Mouse (Mus musculus): Measurements from ENCODE around the gene Kcnn1.
"Not testable (repeated sequence)": the region's sequence is repeated elsewhere in the genome, so short reads cannot be mapped to it uniquely, and the experiment has no call there.

Kcnn1 gene

DNA sequence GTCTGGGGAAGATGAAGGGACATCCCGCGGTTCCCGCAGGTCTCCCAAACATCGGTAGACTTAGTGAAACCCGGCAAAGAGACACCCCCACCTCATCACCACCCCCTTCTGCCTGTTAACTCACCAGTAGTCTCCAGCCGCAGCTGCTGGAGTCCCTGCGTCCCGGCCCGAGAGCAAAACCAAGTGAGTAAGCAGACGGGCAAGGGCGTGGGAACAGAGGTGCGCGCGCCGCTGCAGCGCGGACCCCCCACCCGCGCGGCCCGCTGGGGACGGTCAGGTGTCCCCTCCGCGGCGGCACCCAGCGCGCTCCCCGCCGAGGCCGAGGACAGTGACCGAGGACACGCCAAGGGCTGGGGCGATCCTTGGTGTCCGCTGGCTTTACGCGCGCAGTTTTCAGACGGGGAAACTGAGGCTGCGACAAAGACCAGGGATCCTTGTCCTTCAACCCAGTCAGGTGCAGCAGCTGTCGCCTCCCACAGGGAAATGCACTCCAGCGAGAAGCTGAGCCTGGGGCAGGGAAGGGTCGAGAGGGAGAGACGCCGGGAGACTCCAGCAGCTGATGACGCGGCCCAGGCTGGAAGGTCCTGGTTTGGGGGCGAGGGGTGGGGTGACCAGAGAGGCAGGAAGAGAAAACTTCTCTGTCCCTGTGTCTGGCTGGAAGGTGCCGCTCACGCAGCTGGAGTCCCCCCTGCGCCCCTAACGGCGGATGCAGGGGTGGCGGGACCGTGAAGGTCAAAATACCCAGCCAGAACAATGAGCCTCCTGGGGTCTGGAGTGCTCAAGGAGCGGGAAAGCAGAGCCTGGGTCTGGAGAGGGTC, at the start of gene Kcnn1:
TSS of gene Kcnn1 (minus strand) at position 435 of the 818 bp plus-strand sequence.
- DNase-seq (ENCODE audit: low spot score), result no peak

DNA sequence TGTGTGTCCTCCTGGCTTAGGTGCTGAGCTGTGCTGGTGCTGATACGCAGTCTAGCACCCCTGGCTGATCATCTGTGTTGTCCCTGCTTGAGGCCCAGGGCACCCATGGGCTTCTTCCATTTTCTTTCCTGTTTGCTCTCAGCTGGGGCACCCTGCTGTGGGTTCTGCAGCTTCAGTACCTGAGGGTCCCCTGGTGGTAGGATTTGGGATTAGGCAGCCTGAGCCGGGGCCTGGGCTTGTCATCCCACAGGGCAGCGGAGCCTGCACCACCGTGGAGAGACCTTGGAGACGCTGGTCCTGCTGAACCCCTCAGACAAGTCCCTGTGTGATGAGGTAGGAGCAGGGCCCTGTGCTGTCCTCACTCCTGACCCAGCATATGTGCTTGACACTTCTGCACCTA, 48.5 kb upstream of the Kcnn1 start:
- no peak for DNase-seq (ENCODE audit: low spot score)

DNA sequence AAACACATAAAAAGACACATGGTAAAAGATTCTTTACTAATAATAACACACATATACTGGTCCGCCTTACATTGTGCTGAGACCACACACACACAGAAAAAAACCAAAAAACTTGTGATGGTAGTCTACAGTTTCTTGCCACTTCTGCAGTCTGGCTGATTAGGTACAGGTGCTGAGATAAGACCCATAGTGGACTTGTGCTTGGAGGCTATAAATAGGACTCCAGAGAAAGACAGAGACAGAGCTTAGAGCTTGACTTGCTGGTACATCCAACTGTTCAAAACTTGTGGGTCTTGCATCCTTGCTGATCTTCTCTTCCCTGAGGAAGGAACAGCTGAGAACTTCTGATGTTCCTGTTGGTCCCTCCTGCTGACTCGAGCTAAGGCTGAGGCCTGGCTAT, 44.5 kb upstream of the Kcnn1 start:
- no peak for DNase-seq (ENCODE audit: low spot score)

DNA sequence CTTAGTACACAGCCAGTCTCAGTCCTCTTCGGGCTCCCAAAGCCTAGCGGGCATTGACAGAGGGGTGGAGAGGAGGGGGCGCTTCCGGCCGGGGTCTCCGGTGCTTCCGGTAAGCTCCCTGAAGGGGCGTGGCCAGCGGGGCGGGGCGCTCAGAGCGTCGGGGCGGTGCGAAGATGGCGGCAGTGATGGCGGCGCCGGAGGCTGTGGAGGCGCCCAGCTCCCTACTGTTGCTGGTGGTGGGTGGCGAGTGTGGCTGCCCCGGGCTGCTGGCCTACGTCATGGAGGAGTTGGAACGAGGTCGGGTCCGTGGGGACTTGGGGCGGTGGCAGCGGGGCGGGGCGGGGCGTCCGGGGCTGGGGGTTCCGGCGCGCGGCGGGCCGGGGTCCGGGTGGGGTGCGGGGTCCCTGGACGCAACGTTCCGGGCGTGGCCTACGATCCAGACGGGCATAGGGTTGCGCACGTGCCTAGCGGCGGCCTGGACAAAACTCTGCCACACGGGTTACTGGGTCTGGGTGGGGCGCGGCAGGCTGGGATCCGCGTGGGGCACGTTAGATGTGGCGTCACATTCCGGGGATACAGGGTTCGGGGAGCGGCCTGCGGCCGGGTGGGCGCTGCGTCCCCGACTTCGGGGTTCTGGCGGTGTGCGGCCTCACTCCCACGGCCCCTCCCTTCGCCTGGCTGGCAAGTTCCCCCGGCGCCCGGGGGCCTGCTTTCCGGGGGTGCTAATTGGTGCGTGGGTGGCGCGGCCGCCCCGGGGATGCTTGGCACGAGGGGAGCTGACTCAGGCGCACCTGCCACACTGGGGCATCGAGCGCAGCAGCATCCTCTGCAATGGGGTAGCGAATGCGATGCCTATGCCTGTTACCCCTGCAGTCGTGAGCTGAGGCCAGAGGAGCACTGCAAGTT, 43.0 kb upstream of the Kcnn1 start, which contains the start of gene Map1s:
TSS of gene Map1s (plus strand) at position 102 of the 906 bp plus-strand sequence.
- peak; percentile 78 for DNase-seq (ENCODE audit: low spot score)

DNA sequence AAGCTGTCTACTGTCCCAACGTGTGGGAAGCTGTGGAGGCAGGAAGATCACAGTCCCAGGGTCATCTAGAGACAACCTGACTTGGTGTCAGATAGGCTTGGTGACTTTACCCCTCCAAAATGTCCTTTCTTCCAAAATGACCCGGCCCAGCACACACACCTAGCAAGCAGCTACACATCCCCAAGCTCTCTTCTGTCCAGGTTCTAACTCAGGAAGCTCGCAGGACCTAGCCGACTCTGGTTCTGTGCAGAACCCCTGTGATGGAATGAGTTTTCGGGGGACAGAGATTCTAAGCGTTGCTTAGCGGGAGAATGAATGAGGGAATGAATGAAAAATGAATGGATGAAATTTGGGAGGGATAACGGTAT, 42.4 kb upstream of the Kcnn1 start:
- no peak for DNase-seq (ENCODE audit: low spot score)

DNA sequence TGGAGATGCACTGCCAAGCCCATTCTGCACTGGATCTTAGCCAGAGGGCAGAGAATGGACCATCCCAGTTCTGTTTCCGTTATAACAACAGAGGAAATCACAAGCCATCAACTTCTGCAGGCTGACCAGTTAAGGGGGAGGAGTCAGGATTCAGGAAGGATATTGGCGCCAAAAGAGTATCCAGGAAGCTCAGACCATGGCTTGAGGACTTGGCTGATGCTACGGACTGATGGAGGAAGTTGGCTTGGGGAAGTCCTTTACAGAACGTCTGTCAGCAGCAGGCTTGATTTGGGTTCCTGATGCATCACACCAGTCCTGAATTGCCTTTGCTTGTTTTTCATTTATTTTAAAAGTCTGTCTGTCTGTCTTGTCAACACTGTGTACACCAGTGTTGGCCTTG, 41.5 kb upstream of the Kcnn1 start:
- no peak for DNase-seq (ENCODE audit: low spot score)

DNA sequence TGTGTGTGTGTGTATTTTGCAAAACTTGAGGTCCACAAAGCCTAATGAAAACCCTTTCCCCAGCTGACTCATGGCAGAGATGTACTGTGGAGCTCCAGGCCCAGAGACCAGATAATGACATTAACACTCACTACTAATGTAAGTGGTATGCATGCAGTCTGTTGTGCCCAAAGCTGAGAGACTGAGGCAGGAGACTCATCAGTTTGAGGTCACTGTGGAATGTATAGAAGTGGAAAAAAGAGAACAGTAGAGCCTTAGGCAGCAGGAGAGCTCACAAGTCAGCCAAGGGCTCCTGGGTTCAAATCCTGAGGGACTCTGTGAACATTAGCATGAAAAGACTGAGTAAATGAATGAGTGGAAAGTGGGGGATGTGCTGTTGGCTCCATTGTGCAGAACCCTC, 40.5 kb upstream of the Kcnn1 start:
- no peak for DNase-seq (ENCODE audit: low spot score)

DNA sequence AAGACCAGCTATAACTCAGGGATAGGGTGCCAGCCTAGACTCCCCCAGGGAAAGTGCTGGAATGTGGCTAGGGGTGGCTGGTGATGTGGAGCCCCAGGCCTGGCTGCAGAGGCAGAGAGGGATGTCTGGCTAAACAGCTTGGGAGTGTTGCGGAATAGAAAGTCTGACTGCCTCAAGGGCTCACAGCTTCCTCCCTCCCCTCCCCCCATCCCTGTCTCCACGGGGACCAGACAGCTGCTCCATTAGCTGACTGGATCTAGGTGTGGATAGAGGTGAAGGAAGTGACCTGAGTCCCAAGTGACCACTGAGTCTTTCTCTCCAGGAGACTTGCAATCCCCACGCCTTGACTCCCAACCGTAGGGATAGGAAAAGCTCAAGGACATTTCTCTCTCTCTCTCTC, 40.1 kb upstream of the Kcnn1 start:
- DNase-seq (ENCODE audit: low spot score), result no peak

DNA sequence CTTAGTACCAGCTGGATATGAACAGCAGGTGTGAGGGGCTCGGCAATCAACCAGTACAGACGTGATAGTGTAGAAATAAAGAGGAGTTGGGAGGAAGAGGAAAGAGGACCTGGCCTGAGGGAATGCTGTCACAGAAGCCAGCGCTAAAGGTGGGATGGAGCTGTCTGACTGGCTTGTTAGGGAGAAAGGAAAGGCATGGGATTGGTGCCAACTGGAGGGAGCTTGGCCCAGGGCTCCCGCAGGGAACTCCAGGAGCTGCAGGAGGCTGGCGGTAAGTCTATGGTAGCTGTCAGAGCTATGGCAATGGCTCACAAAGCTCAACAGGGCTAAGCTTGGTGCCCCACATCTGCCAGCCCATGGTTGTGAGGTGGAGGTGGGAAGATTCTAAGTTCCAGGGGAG, 39.2 kb upstream of the Kcnn1 start:
- no peak for DNase-seq (ENCODE audit: low spot score)

DNA sequence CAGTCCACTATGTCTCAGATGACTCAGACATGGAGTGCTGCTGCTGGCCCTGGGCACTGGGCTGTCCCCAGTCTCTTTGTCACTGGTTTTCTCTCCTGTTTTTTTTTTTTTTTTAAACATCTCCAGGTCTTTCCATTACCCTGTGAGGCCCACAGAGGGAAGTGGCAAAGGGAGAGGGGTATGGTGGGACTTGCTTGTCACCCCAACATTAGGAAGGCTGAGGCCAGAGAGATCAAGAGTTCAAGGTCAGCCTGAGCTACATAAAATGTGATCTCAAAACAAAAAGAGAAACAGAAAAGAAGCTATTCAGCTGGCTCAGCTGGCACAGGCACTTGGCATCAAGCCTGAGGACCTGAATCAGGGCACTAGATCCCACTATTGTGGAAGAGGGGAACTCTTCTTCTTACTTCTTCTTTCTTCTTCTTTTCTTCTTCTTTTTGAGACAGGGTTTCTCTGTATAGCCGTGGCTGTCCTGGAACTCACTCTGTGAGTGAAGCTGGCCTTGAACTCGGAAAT, 37.9 kb upstream of the Kcnn1 start:
- DNase-seq (ENCODE audit: low spot score), result no peak

DNA sequence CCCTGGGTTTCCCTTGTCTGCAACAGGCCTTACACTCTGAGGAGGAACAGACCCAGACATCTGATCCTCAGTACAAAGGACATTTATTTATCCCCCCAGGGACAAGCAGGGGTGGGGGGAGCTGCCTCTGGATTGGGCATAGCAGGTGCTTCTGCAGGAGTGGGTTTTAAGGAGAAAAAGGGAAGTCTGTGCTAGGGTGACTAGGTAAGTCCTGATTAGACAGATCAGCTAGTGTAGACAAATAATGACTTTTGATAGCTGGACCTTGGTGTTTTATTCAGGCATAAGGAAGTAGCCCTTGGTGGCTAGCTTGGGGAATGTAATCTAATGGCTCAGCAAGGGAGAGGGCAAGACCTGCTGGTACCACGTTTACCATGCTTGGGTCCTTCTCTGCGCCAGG, 36.2 kb upstream of the Kcnn1 start:
- no peak for DNase-seq (ENCODE audit: low spot score)

DNA sequence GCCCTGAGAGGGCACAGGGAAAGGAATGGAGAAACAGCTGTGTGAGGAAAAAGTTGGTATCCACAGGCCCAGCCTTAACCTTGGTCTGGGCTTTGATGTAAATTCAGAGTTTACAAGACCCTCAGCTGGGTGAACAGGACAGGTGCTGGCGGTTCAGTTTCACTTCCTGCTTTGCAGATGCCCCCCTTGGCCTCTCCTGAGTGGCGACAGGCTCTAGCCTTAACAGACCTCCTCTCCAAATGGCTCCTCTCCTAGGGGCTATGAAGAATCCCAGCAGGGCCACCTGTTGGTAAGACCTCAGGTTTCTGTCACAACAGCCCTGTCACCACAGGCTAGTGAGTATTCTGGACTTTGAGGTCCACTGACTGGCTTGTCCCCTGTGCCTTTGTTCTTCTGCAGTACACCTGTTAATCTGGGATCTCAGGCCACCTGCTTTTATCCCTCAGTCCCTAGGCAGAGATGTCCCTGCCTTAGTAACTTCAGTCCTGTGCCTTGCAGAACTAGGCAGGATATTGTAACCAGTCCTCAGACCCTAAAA, 35.7 kb upstream of the Kcnn1 start:
- DNase-seq (ENCODE audit: low spot score), result no peak

DNA sequence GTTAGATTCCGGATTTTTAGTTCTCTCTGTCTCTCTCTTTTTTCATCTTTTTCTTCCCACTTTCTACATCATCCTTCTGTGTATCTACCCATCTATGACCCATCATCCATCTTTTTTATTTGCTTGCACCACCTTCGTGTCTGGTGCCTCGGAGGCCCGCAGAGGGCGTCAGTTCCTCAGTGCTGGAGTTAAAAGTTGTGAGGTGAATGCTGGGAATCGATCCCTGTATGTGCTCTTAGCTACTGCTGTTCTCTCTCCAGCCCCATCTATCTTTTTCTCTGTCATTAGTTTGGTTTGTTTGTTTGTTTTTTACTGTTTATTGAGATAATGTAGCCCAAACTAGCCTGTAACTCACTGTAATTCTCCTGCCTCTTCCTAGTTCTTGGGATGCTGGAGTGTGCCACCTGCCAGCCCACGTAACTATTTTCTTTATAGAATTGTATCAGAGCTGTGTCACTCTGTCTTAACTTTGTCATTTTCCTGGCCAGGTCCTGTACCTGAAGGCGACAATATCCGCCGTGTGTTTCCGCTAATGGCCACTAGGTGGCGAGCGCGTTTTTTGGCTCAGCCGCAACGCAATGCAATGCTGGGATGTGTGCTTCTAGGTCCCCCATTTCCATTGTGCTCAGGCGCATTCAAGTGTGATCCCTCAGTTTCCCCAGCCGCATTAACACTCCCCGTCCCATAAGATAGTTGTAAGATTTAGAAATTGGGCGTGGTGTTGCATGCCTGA, 34.8 kb upstream of the Kcnn1 start:
- DNase-seq (ENCODE audit: low spot score), result peak; percentile 84

DNA sequence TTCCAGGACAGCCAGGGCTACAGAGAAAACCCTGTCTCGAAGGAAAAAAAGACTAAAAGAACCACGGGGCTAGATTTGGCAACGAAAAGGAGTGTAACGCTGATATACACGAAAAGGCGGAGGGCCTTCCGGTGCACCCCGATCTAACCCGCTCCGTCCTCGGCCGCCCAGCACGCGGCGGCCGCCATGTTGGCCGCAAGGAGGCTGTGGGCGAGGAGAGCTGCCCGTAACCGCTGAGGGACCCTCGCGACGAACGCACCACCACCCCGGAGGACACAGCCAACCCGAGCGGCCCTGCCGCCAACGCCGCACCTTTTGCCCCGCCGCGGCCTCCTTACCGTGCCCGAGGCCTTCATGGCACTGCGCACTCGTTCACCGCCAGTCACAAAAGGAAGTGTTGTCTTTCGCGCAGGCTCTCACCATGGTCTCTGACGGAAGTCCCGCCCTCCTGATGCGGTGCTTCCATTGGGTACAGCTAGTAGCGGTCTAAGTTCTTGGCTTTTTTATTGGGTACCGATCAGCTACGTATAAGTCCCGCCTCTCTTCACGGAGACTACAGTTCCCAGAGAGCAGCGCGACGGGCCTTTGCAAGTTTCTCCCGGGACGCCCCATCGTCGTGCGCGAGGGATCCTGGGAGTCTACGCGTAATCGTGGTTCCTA, 34.1 kb upstream of the Kcnn1 start, which contains the start of gene Rpl18a:
TSS of gene Rpl18a (minus strand) at position 392 of the 660 bp plus-strand sequence.
- peak; percentile 77 for DNase-seq (ENCODE audit: low spot score)

DNA sequence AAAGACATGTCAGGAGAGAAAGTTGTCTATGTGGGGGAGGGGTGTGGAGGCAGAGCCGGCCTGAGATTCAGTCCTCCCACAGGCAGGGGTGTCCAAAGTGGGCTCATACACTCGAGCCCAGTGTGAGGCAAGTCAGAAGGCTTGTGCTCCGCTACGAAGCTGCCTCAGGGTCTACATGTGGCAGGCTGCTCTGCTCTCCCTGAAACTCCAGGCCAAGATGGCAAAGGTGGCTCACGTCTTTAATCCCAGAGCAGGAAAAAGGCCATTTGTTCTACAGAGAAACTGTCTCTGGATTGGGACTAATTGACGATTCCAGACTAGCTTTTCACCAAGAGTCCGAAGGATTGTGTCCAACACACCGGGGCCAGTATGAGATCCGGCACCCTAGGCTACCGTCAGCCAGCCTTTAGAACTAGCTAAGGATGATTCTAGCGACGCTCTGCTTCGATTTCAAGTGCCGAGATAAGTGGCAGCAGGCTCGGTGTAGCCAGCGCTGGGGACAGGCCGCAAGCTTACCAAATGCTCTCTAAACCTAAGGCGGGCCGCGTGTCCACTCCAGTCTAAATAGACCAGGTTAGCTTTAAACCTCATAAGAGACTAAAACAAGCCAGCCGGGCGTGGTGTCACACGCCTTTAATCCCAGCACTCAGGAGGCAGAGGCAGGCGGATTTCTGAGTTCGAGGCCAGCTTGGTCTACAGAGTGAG, 33.4 kb upstream of the Kcnn1 start:
- no peak for DNase-seq (ENCODE audit: low spot score)

DNA sequence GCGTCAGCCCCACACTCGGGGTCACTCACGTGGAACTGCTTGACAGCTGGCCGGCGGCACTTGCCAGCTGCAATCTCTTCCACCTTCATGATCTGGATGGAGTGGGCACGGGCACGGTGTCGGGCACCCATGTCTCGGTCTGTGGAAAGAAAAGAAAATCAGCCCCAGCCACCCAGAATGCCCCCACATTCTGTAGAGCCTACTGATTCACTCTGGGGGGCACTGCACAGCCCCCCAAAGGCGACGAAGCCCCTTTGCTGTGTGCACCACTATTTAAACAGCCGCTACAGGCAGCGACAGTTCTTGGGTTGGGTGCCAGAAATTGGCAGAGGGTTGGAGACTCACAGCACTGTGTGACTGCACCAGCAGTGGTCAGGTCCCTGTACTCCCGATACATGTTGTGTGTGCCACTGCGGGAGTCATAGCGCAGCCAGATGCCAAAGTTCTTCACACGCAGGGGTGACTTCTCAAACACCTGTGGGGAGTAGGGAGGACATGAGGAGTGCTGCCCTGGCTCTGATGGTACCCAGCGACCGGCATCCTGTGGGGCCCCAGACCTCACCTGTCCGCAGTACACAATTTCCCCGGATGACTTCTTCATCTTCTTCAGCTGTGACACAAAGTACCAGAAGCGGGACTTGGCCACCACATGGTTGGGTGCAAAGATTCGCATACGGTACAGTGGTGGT, 32.7 kb upstream of the Kcnn1 start:
- DNase-seq (ENCODE audit: low spot score), result not testable (repeated sequence)

DNA sequence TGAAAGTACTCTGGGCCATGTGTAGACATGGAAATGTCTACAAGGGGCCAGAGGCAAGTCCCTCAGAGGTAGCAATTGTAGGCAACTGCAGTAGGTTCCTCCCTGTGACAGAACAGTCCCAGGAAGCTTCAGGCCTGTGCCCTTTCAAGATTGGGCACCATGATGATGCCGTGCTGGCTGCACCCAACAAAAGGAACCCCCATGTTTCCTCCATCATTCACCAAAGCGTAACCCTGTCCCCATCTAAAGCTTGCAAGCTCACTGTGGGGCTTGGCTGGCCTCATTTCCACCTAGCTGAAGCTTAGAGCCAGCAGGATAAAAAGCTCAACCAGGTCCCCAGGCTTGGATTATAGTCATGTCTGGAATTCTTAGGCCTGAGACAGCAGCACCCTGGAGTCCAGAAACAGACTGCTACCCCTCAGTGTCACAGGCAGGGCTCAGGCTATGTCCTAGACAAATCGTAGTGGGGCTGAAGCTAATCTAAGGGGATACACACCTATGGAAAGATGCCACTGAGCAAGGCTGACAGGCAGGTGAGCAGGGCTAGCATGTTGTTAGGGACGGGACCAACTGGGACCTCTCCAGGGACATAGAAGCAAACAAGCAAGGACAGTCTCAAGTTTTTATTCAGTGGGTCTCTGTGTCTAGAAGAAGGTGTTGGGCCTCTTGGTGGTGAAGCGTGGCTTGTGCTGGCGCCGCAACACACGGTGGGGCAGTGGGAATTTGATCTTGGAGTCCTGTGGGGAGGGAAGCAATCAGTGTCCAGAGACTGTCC, 31.9 kb upstream of the Kcnn1 start:
- no peak for DNase-seq (ENCODE audit: low spot score)

DNA sequence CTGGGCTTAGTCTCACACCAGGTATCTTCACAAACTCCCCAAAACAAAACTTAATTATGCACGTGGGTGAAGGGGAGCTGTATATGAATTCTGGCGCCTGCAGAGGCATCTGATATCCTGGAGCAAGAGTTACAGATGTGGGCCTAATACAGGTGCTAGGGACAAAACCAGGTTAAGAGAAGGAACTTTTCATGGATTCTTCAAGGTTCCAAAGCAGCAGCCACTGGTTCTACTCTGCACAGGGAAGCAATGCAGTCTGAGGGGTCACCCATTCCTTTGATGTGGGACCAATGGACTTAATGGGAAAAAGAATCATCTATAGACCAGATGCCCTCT, 31.3 kb upstream of the Kcnn1 start:
- no peak for DNase-seq (ENCODE audit: low spot score)

DNA sequence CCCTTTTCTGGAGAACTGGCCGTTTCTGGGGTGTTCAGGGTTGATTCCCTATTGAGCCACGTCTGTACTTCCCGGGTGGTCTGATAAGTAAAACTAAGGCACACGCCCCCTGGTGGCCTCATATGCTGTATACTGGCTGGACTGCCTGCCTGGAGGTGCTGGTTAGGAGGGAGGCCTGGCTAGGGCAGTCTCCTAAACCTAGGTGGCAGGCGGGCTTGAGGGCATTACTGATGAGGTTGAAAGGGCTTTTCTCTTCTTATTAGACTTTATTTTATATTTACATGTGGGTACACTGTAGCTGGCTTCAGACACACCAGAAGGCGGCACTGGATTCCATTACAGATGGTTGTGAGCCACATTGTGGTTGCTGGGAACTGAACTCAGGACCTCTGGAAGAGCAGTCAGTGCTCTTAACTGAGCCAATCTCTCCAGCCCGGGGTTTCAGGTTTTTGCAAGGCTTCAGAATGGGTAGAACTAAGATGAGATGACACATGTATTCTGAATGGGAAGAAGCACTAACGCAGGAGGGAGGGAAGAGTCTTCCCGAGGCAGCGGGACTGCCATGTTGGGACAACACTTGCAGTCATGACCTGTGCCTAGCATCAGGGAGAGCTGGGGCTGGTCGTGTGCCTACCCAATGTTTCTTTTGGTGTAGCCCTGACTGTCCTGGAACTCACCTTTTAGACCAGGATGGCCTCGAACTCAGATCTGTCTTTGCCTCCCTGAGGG, 30.8 kb upstream of the Kcnn1 start:
- peak; percentile 68 for DNase-seq (ENCODE audit: low spot score)

Data from urinary bladder, postnatal 25 days (tissue).